Mouse (Mus musculus): ENCODE data around the gene Gpr26. TPM values are rescaled to one million over a fixed set of nuclear protein-coding genes. Genes with fewer than 3 reads are reported as not detected.

The Gpr26 gene
- total RNA-seq, 2 experiments from 2014 or later = not detected

DNA sequence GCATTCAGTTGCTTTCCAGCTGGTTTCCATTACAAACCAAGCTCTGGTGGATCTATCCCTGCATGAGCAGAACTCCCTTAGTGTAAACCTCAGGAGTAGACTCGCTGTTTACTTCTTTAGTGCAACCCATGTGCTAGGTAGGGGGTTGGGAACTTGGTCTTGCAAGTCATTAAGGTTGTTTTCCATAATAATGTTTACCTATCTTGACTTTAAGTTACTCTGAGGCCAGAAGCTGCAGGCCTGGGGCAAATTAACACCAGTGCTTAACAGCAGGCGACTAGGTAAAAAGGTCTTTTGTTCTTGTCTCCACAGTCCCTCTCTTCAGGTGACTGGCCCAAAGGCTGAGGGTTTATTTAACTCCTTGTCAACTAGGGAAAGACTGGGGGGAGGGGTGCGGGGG lies 48.9 kb downstream of the Gpr26 start:
- no peak for ATAC-seq (replicated peaks; ENCODE audit: low FRiP score, low TSS enrichment, poor library complexity, severe bottlenecking)

DNA sequence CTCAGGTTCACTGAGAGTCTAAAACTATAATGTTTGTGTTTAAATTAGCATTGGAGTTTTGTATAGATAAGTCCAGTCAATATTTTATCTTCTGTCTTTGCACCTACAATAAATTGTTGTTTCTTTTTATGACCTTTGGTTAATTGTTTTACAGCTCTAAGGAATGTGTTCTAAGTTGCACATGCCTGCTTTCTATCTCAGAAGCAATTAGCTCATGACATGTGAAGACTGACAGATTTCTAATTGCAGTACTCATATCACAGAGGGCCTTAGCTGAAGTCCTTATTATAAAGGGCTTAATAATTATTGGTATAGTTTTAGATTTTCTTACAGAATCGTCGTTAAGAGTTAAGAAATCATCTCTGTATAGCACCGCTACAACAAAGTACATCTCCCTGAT lies 49.7 kb downstream of the Gpr26 start:
- no peak for ATAC-seq (replicated peaks; ENCODE audit: low FRiP score, low TSS enrichment, poor library complexity, severe bottlenecking)

DNA sequence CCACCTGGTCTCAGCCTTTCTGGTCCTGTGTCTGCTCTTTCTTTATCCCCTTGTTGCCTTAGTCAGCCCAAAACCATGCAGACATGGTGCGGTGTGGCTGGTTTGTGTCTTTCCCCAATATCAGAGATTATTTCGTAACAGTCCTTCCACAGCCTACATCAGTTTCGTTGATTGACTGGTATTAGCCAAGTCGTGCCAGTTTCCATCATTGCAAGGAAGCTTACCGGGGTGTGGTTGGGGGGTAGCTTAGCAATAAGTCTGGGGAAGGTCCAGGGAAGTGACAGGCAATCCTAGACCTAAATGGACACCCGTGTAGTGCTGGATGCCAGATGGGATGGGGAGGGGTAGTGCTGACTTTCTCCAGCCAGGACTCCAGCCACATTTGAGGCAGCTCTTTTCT lies 59.3 kb downstream of the Gpr26 start:
- no peak for ATAC-seq (replicated peaks; ENCODE audit: low FRiP score, low TSS enrichment, poor library complexity, severe bottlenecking)

DNA sequence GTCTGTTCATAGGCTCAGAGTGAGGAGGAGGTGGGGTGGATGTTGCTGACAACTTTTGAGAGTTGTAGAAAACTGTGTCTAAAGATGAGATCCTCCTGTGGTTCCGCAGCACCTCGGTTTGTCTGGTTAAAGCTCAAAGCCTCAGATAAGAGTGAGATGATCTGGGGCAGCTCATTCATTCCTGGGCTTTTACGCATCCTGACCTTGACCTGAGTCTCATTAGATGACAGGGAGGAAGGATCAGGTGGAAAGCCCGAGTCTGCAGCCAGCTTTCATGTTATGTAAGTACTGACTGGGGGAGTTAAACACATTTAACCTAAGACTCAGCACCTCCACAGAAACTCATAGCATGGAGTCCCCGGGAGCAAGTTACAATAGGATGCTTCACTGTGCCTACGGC lies 60.4 kb downstream of the Gpr26 start:
- ATAC-seq (replicated peaks; ENCODE audit: low FRiP score, low TSS enrichment, poor library complexity, severe bottlenecking) = no peak

DNA sequence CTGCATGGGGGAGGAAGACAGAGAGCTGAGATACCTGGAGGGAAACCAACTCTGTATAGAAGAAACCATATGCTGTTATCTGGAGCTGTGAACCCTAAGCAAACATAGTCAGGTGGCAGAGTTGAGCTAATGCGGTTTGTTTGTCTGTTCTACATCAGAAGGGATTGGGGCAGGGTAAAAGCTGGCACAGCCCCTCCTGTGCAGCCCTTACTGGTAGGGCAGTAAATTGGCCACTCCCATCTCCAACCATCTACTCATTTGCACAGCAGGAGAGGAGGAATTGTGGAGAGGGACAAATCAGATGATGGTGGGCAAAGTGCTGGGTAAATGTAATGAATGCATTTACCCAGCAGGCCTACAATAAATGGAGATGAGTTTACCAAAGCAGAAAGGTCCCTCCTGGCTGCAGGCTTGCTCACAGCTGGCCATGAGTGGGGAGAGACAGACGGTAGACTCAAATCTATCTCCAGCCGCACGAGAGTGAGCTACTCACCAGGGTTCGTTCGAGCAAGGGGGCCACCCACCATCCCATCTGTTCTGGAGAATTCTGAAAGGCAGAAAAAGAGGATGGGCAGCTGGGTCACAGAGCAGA lies 65.8 kb downstream of the Gpr26 start:
- no peak for ATAC-seq (replicated peaks; ENCODE audit: low FRiP score, low TSS enrichment, poor library complexity, severe bottlenecking)

Other genes starting within 250 kb of the Gpr26 start
- not detected in 2 replicates for gene Cpxm2, start 188.3 kb downstream of the Gpr26 start, total RNA-seq (2014; fragmentation: Nextera tagmentation)
- not detected in 2 replicates for gene Cpxm2, start 188.3 kb downstream of the Gpr26 start, total RNA-seq (2017)

Measured in megakaryocyte-erythroid progenitor cell, adult 5-6 weeks (primary cell).